Mouse (Mus musculus) CD4-positive helper T cell, adult 2 months (primary cell): ENCODE results near the gene Rpa2.

Experiments used
- DNase-seq: peaks from one replicate; pipeline ENCODE4 v3.0.0-alpha.2; 2012; ENCODE audit warnings: low read depth, missing footprints, low spot score

Gene Rpa2

DNA sequence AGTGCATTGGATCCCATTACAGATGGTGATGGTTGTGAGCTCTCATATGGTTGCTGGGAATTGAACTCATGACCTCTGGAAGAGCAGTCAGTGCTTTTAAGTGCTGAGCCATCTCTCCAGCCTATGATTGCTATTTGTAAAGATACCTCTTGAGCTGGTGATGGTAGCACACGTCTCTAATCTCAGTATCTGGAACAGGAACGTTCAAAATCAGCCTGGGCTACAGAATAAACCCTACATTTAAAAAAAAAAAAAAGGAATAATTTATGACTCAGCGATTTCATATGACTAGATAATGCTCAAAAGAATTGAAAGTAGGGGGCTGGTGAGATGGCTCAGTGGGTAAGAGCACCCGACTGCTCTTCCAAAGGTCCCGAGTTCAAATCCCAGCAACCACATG lies 35.1 kb downstream of the Rpa2 start:
- DNase-seq, result no peak

DNA sequence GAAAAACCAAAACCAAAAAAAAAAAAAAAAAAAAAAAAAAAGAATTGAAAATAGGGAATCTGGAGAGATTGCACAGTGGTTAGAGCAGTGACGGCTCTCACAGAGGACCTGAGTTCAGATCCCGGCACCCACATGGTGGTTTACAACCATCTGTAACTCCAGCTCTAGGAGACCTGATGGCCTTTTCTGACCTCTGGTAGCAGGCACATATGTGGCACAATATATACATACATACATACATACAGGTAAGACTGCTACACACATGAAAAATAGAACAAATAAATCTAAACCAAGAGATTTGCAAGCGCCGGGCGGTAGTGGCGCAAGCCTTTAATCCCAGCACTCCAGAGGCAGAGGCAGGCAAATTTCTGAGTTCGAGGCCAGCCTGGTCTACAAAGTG lies 35.7 kb downstream of the Rpa2 start:
- DNase-seq, result no peak

DNA sequence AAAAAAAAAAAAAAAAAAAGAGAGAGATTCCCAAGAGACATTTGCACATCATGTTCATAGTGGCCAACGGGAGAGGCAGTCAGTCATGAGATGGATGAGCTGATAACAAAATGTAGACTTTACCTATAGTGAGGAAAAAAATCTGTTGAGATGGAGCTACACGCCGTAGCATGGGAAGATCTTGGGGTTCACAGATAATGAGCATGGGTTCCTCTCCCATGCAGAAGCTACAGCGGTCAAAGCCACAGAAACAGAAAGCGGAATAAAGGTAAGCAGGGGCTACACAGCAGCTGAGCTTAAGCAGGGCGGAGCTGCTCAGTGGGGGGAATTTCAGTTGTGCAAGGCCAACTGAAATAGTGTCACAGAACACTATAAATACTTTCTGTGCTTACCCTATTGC lies 36.2 kb downstream of the Rpa2 start:
- DNase-seq, result no peak

DNA sequence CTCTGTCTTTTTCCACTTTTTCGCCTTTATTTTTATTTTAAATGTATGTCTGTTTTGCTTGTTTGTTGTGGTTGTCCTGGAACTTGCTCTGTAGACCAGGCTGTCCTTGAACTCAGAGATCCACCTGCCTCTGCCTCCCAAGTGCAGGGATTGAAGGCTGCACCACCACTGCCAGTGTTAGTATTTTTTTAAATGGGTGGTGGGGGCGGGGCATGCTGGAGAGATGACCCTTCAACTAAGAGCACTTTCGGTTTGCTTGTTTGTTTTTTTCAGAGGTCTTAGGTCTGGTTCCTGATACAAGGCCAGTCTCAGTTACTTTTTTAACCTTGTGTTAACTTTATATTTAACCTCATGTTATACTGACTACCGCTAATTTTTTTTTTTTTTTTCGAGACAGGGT lies 37.0 kb downstream of the Rpa2 start:
- DNase-seq, result no peak

DNA sequence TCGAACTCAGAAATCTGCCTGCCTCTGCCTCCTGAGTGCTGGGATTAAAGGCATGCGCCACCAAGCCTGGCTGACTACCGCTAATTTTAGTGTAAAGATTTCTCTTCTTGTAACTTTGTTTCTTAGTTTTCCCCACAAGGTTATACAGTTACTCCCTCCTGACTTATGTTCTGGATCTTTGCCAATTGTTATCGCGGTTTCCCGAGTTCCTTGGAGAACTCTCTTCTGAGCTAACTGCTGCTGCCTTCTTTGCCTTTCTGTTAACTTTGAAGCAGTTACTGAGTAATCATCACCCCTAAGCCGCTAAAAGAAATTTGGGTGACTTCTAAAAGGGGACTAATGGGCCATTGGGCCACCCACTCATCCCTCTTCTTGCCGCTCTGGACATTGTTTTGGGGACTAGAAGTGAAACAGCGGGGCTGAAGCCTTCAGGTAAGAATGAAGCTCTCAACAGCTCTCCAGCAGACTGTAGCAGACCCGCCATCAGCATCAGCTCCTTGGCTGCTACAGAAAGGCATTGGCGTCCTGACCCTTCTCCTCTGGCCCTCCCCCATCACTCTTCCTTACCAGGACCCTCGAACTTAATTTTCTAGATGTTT lies 37.6 kb downstream of the Rpa2 start:
- no peak for DNase-seq

DNA sequence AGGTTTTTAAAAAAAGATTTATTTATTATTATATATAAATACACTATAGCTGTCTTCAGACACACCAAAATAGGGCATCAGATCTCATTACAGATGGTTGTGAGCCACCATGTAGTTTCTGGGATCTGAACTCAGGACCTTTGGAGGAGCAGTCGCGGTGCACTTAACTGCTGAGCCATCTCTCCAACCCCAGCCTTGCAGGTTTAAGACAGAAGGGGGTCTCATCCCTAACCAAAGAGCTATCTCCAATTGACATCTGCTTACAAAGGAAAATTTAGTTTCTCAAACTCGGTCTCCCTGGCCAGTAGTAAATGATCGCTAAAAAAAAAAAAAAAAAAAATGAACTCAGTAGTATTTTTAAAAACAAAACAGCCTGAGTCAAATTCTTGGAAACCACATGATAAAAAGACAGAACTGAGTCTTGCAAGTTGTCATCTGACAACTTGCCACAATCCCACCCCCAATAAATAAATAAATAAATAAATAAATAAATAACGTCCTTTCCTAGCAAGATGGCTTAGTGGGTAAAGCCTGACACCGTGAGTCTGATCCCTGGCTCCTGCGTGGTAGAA lies 38.6 kb downstream of the Rpa2 start:
- no peak for DNase-seq

DNA sequence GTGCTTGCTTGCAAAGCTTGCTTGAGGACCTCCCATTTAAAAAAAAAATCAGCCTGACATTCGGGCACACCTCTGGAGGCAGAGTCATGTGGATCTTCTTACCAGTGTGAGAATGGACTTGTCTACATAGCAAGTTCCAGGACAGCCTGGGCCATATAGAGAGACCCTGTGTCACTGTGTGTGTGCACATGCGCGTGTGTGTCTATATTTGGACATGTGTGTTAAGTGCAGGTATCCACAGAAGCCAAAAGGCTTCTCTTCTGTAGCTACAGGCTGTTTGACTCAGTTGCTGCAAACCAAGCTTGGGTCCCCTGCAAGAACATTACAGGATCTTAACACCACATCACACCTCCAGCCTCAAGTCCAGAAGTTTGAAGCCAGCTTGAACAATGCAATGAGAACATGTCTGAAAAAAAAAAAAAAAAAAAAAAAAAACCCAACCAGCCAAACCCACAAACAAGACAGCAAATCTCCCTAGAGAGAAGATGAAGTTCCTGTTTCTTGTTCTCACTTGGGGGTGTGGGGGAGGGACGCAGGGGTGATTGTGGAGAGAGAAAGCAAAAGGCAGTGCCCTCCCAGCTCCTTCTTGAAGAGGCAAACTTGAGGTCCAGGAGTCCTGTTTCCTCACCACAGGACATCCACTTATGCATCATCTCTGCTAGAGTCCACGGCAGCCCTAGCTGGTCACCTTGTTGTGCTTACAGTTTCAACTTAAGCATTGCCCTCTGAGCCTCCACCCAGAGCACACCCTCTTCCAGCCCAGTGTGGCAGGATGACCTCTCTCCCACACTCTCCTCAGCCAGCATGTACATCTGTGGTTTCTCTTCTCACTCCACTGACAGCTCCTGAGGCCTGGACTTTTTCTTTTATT lies 39.9 kb downstream of the Rpa2 start:
- peak; percentile 36 for DNase-seq

DNA sequence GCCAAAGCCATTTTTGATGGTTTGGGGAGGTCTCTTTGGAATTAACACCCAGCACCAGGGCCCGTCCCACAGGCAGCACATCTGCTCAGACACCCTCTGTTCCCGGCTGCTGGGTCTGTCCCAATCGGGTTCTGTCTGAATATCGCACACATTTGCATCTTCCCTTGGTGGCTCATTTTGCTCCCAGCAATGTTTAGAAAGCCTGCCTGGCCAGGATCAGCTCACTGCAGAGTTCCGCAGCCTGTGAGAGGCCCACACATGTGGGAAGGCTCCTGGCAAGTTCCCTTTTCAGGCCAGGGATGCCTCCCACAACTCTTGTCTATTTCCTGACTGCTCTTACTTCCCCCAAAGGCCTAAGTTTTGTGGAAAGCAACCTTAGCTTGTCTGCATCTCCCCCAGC lies 41.5 kb downstream of the Rpa2 start:
- DNase-seq, result no peak

DNA sequence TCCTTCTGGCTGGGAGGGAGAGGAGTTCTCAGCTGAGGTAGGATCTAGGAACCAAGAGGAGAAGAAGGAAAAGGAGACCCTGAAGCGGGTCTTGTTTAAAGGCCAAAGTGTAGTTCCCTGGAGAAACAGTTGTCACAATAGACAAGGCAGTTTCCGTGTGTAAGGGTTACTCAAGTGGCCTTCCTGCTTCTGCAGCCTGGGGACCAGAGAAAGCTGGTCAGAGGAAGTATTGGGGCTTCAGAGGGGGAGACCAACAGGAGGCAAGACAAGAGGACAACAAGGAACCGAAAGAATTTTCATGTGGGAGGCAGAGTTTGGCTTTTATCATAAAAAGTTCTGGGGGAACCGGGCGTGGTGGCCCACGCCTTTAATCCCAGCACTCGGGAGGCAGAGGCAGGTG lies 48.3 kb downstream of the Rpa2 start:
- no peak for DNase-seq

DNA sequence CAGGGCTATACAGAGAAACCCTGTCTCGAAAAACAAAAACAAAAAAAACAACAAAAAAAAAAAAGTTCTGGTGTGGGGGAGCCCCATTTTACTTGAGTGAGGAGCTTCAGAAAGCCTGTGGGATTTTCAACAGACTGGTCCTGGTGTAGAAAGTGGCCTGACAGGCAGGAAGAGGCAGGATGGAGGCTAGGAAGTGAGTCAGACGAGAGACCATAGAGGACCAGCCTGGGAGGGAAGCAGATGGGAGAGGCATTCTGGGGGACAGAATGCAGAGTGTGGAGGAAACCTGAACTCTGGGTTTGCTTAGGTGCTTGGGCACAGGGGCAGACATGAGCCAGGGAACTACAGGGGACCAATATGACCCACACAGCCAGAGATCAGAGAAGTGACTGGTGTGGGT lies 48.7 kb downstream of the Rpa2 start:
- no peak for DNase-seq

DNA sequence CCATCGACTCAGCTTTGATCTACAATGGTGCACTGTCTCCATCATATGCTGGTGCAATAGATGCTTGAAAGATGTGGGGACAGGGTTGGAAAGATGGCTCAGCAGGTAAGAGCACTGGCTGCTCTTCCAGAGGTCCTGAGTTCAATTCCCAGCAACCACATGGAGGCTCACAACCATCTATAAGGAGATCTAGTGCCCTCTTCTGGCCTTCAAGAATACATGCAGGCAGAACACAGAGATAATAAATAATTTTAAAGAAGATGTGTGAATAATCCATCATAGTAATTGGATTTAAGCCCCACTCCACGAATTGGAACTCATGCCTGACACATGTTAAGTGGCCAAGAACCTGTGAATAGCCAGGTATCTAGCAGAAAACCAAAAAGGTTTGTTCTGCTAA lies 50.3 kb downstream of the Rpa2 start:
- no peak for DNase-seq

DNA sequence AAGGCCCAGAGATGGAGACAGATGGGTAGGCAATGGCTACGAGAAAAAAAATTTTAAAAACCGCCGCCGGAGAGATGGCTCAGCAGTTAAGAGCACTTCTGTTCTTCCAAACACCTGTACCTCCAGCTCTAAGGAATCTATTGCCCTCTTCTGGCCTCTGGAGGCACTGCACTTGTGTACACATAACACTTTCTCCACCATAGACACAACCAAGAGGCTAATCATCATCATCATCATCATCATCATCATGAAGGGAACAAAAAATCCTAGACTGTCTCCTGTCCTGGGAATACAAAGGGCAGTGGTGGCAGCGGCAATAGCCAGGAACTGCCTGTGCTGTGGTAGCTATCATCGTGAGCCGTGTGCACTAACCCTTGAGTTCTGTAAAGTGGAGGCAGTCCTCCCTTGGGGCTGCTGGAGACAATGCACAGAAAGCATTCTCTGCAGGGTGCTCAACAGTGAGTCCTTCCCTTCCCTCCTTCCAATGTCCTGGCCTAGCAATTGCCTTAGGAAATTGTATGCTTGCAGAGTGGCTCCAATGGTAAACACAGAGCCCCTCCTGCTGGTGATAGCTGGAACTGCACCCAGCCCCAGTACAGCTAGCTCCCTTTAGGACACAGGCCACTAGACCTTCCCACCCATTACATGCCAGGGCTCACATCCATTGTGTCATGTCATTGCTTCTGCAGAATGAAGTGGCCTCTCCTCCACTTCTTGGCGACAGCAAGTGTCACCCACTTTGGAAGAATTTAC lies 55.7 kb downstream of the Rpa2 start:
- DNase-seq, result peak; percentile 81
